Mouse (Mus musculus): ENCODE data around the gene Elavl2. TPM values are rescaled to one million over a fixed set of nuclear protein-coding genes. Genes with fewer than 3 reads are reported as not detected.

The Elavl2 gene
- polyA plus RNA-seq, 1 experiment from 2014 or later = 0.22 TPM

- Histone ChIP-seq H3K36me3 (replicated peaks) (no peaks in the 10 kb centered on the region), H3K27me3 (no peaks in the 10 kb centered on the region), H3K4me3 (replicated peaks) (no peak overlapping the region), H3K9me3 (replicated peaks) (no peaks in the 10 kb centered on the region; the same call in 1 of the 2 replicates), H3K27ac (replicated peaks) (no peak overlapping the region), H3K4me1 (replicated peaks) (no peaks in the 10 kb centered on the region), H3K4me2 (no peak overlapping the region), H3K9ac (no peak overlapping the region)
- 37% methylated on average over 6 of the region's 6 CpGs for WGBS (ENCODE audit: insufficient replicate concordance)
- ATAC-seq (ENCODE audit: insufficient read depth) = no peak
Observed at GRCm38 (mm10) chr4:91208415-91209292, 191.9 kb downstream of the Elavl2 start.

Small RNAs within 50 kb of the gene (microRNA-seq; reads per million reads assigned to microRNA genes)
- gene Mir6402 = not detected
